Mouse (Mus musculus) cerebellum, adult 2 months (tissue): Measurements from ENCODE around the gene Cpn1. TPM values are rescaled to one million over a fixed set of nuclear protein-coding genes. Genes with fewer than 3 reads are reported as not detected.

Source experiments
- DNase-seq, 2 experiments: peaks; one replicate each; pipeline ENCODE4 v3.0.0; 2021
- H3K27ac ChIP-seq: fragments of 200-500 bp; 2 replicates; pipeline ENCODE4 v1.5.1; 2012; ENCODE audit warnings: low read length, control low read depth, inconsistent platforms; ENCODE audit not compliant: insufficient read depth
- H3K27me3 ChIP-seq: fragments of 200-500 bp; 2 replicates; pipeline ENCODE4 v1.6.1; 2012; ENCODE audit warnings: inconsistent platforms, mild to moderate bottlenecking, low read length, moderate library complexity; ENCODE audit not compliant: control insufficient read depth, insufficient read depth
- H3K4me1 ChIP-seq: fragments of 200-500 bp; 2 replicates; pipeline ENCODE4 v1.6.1; 2011; ENCODE audit warnings: low read length; ENCODE audit not compliant: control insufficient read depth, insufficient read depth
- H3K4me3 ChIP-seq: fragments of 200-500 bp; replicated peaks from 2 replicates; pipeline ENCODE3; 2011; ENCODE audit warnings: mild to moderate bottlenecking, low read depth, low read length, control low read depth; ENCODE audit not compliant: insufficient read depth
- CTCF ChIP-seq: fragments of 200-500 bp; IDR thresholded peaks from 2 replicates; pipeline ENCODE4 v1.5.1; 2011; ENCODE audit warnings: low read depth, mild to moderate bottlenecking, control low read depth, low read length, moderate library complexity, borderline replicate concordance; ENCODE audit not compliant: insufficient read depth
- POLR2A ChIP-seq: fragments of 200-500 bp; IDR thresholded peaks from 2 replicates; pipeline ENCODE4 v1.6.1; 2011; ENCODE audit warnings: low read length, control low read depth, borderline replicate concordance; ENCODE audit not compliant: insufficient read depth
- WGBS: fragments of 180-500 bp; shearing (Covaris S2); methylation state at CpG from one replicate; pipeline ENCODE4 v1.1.7; 2018; 5-methylcytosine and 5-hydroxymethylcytosine counted together
- polyA plus RNA-seq: library from polyadenylated mRNA; depleted of rRNA; stranded (reverse); fragments of >200 nt; gene quantifications from 2 replicates; pipeline ENCODE4 v1.2.3, GENCODE M21; 2012

The Cpn1 gene
- polyA plus RNA-seq, 1 experiment = 0.16 TPM

GRCm38 (mm10) chr19:43949111-43949810 lies 37.1 kb downstream of the Cpn1 start:
- TF ChIP-seq CTCF = no peak
- TF ChIP-seq POLR2A = no peak
- WGBS = 5% methylated on average over 12 of the region's 12 CpGs
- no peak for DNase-seq
- H3K27me3 ChIP-seq = no peaks in the 10 kb centered on the region
- H3K4me3 ChIP-seq = no peak overlapping the region
- H3K4me1 ChIP-seq = no peaks in the 10 kb centered on the region; the same call in 1 of the 2 replicates
- no peak overlapping the region for H3K27ac ChIP-seq

- Histone ChIP-seq H3K27ac (no peak overlapping the region), H3K27me3 (no peaks in the 10 kb centered on the region), H3K4me1 (no peaks in the 10 kb centered on the region; the same call in 1 of the 2 replicates), H3K4me3 (no peak overlapping the region)
- no peak for DNase-seq
- TF ChIP-seq POLR2A = no peak
- TF ChIP-seq CTCF = no peak
- WGBS = 86% methylated on average over 8 of the region's 8 CpGs
Measured at GRCm38 (mm10) chr19:43944566-43944965, 41.8 kb downstream of the Cpn1 start.

GRCm38 (mm10) chr19:43943076-43943475 lies 43.3 kb downstream of the Cpn1 start:
- H3K27ac ChIP-seq = no peak overlapping the region
- DNase-seq = no peak
- WGBS = 80% methylated on average over 16 of the region's 16 CpGs
- no peaks in the 10 kb centered on the region for H3K27me3 ChIP-seq
- no peak overlapping the region for H3K4me3 ChIP-seq
- TF ChIP-seq POLR2A = no peak
- no peak for TF ChIP-seq CTCF
- peaks cover 5% of the 10 kb centered on the region; the same call in 1 of the 2 replicates for H3K4me1 ChIP-seq

- DNase-seq = peak; percentile 81 to 84
- Histone ChIP-seq H3K4me1 (peaks cover 5% of the 10 kb centered on the region; the same call in 1 of the 2 replicates), H3K27ac (no peak within 1 kb of the TSS), H3K4me3 (peak within 1 kb of the TSS; percentile 86), H3K27me3 (no peaks in the 10 kb centered on the region)
- TF ChIP-seq CTCF = peak; percentile 59; the same call in 1 of the 2 replicates
- TF ChIP-seq POLR2A = 0 out of 2 replicates have a peak, but pooled peaks have one; percentile 27
- WGBS = 5% methylated on average over 67 of the region's 94 CpGs
Measured at GRCm38 (mm10) chr19:43939769-43940689, 46.3 kb downstream of the Cpn1 start, which contains the start of gene Dnmbp. Gene Dnmbp (minus strand): TSS chr19:43940191.

GRCm38 (mm10) chr19:43939171-43939768 lies 47.1 kb downstream of the Cpn1 start:
- 14% methylated on average over 16 of the region's 16 CpGs for WGBS
- Histone ChIP-seq H3K4me3 (peak overlapping the region; percentile 86), H3K27me3 (no peaks in the 10 kb centered on the region), H3K4me1 (peaks cover 5% of the 10 kb centered on the region; the same call in 1 of the 2 replicates), H3K27ac (no peak overlapping the region)
- DNase-seq = peak in 1 of 2 experiments; percentile 16
- TF ChIP-seq CTCF (no peak), POLR2A (no peak)

- no peak for DNase-seq
- H3K4me3 ChIP-seq = no peak overlapping the region
- peaks cover 5% of the 10 kb centered on the region; the same call in 1 of the 2 replicates for H3K4me1 ChIP-seq
- TF ChIP-seq CTCF (no peak), POLR2A (no peak)
- 65% methylated on average over 11 of the region's 11 CpGs for WGBS
- H3K27me3 ChIP-seq = no peaks in the 10 kb centered on the region
- H3K27ac ChIP-seq = no peak overlapping the region
Measured at GRCm38 (mm10) chr19:43938355-43938754, 48.0 kb downstream of the Cpn1 start.

GRCm38 (mm10) chr19:43930926-43931325 lies 55.4 kb downstream of the Cpn1 start:
- TF ChIP-seq POLR2A (no peak), CTCF (no peak)
- 94% methylated on average over 6 of the region's 6 CpGs for WGBS
- Histone ChIP-seq H3K27me3 (no peaks in the 10 kb centered on the region), H3K4me1 (peaks cover 11% of the 10 kb centered on the region), H3K4me3 (no peak overlapping the region), H3K27ac (no peak overlapping the region)
- DNase-seq = no peak
